1 mouse cellular context compared by ENCODE assay signal in genomic region chr3:97617091-97617825, GRCm38 (mm10).
TF ChIP-seq lines count a peak whose summit lies in the region.

No protein-coding gene starts in this region.

TF ChIP-seq in MEL, 35 proteins besides CTCF, POLR2A, EP300 and RAD21:
- TF ChIP-seq MXI1 (IDR thresholded peaks at IDR 0.05; ENCODE audit: low read depth, low read length) = peak; percentile 69
- peak; percentile 11; the same call in 1 of the 2 replicates for TF ChIP-seq TAL1 (IDR thresholded peaks at IDR 0.05; ENCODE audit: low read length)
- TF ChIP-seq ZNF384 (IDR thresholded peaks at IDR 0.05; ENCODE audit: low read depth, low read length) = peak; percentile 96
- TF ChIP-seq KAT2A (conservative IDR thresholded peaks at IDR 0.05; ENCODE audit: low read depth, low read length) = no peak
- TF ChIP-seq NRF1 (IDR thresholded peaks at IDR 0.05; ENCODE audit: insufficient read depth, low read depth, low read length, poor library complexity, severe bottlenecking) = peak; percentile 73
- TF ChIP-seq NELFE (IDR thresholded peaks at IDR 0.05; ENCODE audit: low read depth, low read length) = no peak
- TF ChIP-seq ZKSCAN1 (IDR thresholded peaks at IDR 0.05; ENCODE audit: low read depth, low read length) = peak; percentile 14; the same call in 1 of the 2 replicates
- TF ChIP-seq BHLHE40 (IDR thresholded peaks at IDR 0.05; ENCODE audit: borderline replicate concordance, low read depth, low read length) = no peak
- TF ChIP-seq MAX (IDR thresholded peaks at IDR 0.05; ENCODE audit: low read length) = peak; percentile 55; the same call in 1 of the 2 replicates
- TF ChIP-seq POLR2AphosphoS5 (IDR thresholded peaks at IDR 0.05; ENCODE audit: borderline replicate concordance, low read depth, low read length) = no peak
- TF ChIP-seq E2F4 (IDR thresholded peaks at IDR 0.05; ENCODE audit: borderline replicate concordance, low read depth, low read length) = no peak
- TF ChIP-seq SMC3 (IDR thresholded peaks at IDR 0.05; ENCODE audit: low read depth, low read length) = no peak
